Mouse (Mus musculus) heart, embryonic 11.5 days (tissue): Measurements from ENCODE around the gene Sfxn3. TPM values are rescaled to one million over a fixed set of nuclear protein-coding genes. Genes with fewer than 3 reads are reported as not detected.

Experiments
- ATAC-seq: fragments of 200-750 bp; cut with Nextera tagmentation; replicated peaks from 2 replicates; pipeline ENCODE4 v1.8.0; 2017; ENCODE audit warnings: moderate library complexity; ENCODE audit not compliant: insufficient number of reproducible peaks, low FRiP score, low TSS enrichment
- H3K27ac ChIP-seq: fragments of 300-500 bp; sonication (generic); 2 replicates; pipeline ENCODE4 v1.5.1; 2014; ENCODE audit warnings: mild to moderate bottlenecking, low read depth, low read length
- H3K27me3 ChIP-seq: fragments of 300-500 bp; sonication (generic); 2 replicates; pipeline ENCODE4 v1.6.1; 2014; ENCODE audit warnings: mild to moderate bottlenecking, low read length, mixed read lengths; ENCODE audit not compliant: control insufficient read depth, insufficient read depth
- H3K36me3 ChIP-seq: fragments of 300-500 bp; sonication (generic); 2 replicates; pipeline ENCODE4 v1.6.1; 2014; ENCODE audit warnings: mild to moderate bottlenecking, low read length, moderate library complexity, mixed read lengths; ENCODE audit not compliant: control insufficient read depth, insufficient read depth
- H3K4me1 ChIP-seq: fragments of 300-500 bp; sonication (generic); 2 replicates; pipeline ENCODE4 v1.6.1; 2014; ENCODE audit warnings: low read length; ENCODE audit not compliant: control insufficient read depth, insufficient read depth
- H3K4me2 ChIP-seq: fragments of 300-500 bp; sonication (generic); 2 replicates; pipeline ENCODE4 v1.6.1; 2014; ENCODE audit warnings: mild to moderate bottlenecking, moderate library complexity
- H3K4me3 ChIP-seq: fragments of 300-500 bp; sonication (generic); 2 replicates; pipeline ENCODE4 v1.5.1; 2014; ENCODE audit warnings: low read depth, low read length
- H3K9ac ChIP-seq: fragments of 300-500 bp; sonication (generic); 2 replicates; pipeline ENCODE4 v1.6.1; 2014; ENCODE audit warnings: mild to moderate bottlenecking, low read depth, low read length, moderate library complexity
- H3K9me3 ChIP-seq: fragments of 300-500 bp; sonication (generic); replicated peaks from 2 replicates; pipeline ENCODE4 v1.6.1; 2016; ENCODE audit warnings: low read length; ENCODE audit not compliant: control insufficient read depth
- WGBS: fragments of 180-500 bp; shearing (Covaris S2); extraction: QIAGEN DNeasy Blood & Tissue Kit; methylation state at CpG from one replicate; pipeline ENCODE4 v1.1.7; 2014; ENCODE audit not compliant: insufficient replicate concordance; 5-methylcytosine and 5-hydroxymethylcytosine counted together
- polyA plus RNA-seq: library from polyadenylated mRNA; unstranded; fragments of >200 nt; fragmentation: Nextera tagmentation; extraction: Ambion mirVana; gene quantifications from 2 replicates; pipeline ENCODE4 v1.2.1, GENCODE M21; 2014

The Sfxn3 gene
- polyA plus RNA-seq, 1 experiment from 2014 or later: 16.0 TPM

- ATAC-seq: peak; percentile 11; the same call in 1 of the 2 replicates
- Histone ChIP-seq H3K4me2 (peak overlapping the region; percentile 99), H3K27me3 (no peaks in the 10 kb centered on the region), H3K36me3 (peaks cover under 1% of the 10 kb centered on the region; the same call in 1 of the 2 replicates), H3K9ac (peak overlapping the region; percentile 96), H3K9me3 (no peaks in the 10 kb centered on the region), H3K27ac (peak overlapping the region; percentile 99), H3K4me1 (peaks cover 31% of the 10 kb centered on the region), H3K4me3 (peak overlapping the region; percentile 80)
- WGBS: under 1% methylated on average over 18 of the region's 18 CpGs
Measured at GRCm38 (mm10) chr19:45016341-45017215, 30.7 kb upstream of the Sfxn3 start.

- WGBS: under 1% methylated on average over 27 of the region's 27 CpGs
- peaks cover 31% of the 10 kb centered on the region for H3K4me1 ChIP-seq
- no peaks in the 10 kb centered on the region for H3K9me3 ChIP-seq
Measured at GRCm38 (mm10) chr19:45017216-45017771, 30.0 kb upstream of the Sfxn3 start.

GRCm38 (mm10) chr19:45017909-45018308 is 29.4 kb upstream of the Sfxn3 start:
- peak overlapping the region; percentile 99 for H3K4me2 ChIP-seq
- H3K9me3 ChIP-seq: no peaks in the 10 kb centered on the region
- WGBS: 1% methylated on average over 41 of the region's 48 CpGs
- H3K4me1 ChIP-seq: peaks cover 31% of the 10 kb centered on the region
- peak overlapping the region; percentile 80 for H3K4me3 ChIP-seq
- ATAC-seq: peak; percentile 78
- H3K9ac ChIP-seq: peak overlapping the region; percentile 96
- peaks cover 9% of the 10 kb centered on the region for H3K36me3 ChIP-seq
- no peaks in the 10 kb centered on the region for H3K27me3 ChIP-seq
- peak overlapping the region; percentile 99 for H3K27ac ChIP-seq

More at GRCm38 (mm10) chr19:45017216-45017771, 30.0 kb upstream of the Sfxn3 start:
- Histone ChIP-seq H3K4me2 (peak overlapping the region; percentile 99), H3K4me3 (peak overlapping the region; percentile 80), H3K36me3 (peaks cover 4% of the 10 kb centered on the region), H3K27ac (peak overlapping the region; percentile 99), H3K27me3 (no peaks in the 10 kb centered on the region), H3K9ac (peak overlapping the region; percentile 96)
- ATAC-seq: peak; percentile 29; the same call in 1 of the 2 replicates

- 3% methylated on average over 13 of the region's 13 CpGs for WGBS
- H3K36me3 ChIP-seq: peaks cover 9% of the 10 kb centered on the region
- H3K4me1 ChIP-seq: peaks cover 31% of the 10 kb centered on the region
- no peaks in the 10 kb centered on the region for H3K9me3 ChIP-seq
- H3K4me3 ChIP-seq: peak overlapping the region; percentile 80
- peak overlapping the region; percentile 99 for H3K27ac ChIP-seq
- H3K9ac ChIP-seq: peak overlapping the region; percentile 96
- no peak for ATAC-seq
- H3K4me2 ChIP-seq: peak overlapping the region; percentile 99
- no peaks in the 10 kb centered on the region for H3K27me3 ChIP-seq
Measured at GRCm38 (mm10) chr19:45018351-45018831, 28.9 kb upstream of the Sfxn3 start.

GRCm38 (mm10) chr19:45020348-45020747 is 27.0 kb upstream of the Sfxn3 start:
- Histone ChIP-seq H3K27me3 (no peaks in the 10 kb centered on the region), H3K9ac (no peak overlapping the region), H3K36me3 (peaks cover 24% of the 10 kb centered on the region), H3K4me3 (no peak overlapping the region), H3K4me2 (peak overlapping the region; percentile 29; the same call in 1 of the 2 replicates), H3K4me1 (peaks cover 27% of the 10 kb centered on the region), H3K9me3 (no peaks in the 10 kb centered on the region), H3K27ac (no peak overlapping the region; the same call in 1 of the 2 replicates)
- WGBS: 59% methylated on average over 6 of the region's 6 CpGs
- no peak for ATAC-seq

GRCm38 (mm10) chr19:45021362-45021761 is 25.9 kb upstream of the Sfxn3 start:
- Histone ChIP-seq H3K4me3 (no peak overlapping the region), H3K9ac (no peak overlapping the region), H3K27me3 (no peaks in the 10 kb centered on the region), H3K36me3 (peaks cover 31% of the 10 kb centered on the region), H3K4me1 (peaks cover 24% of the 10 kb centered on the region), H3K27ac (no peak overlapping the region), H3K9me3 (no peaks in the 10 kb centered on the region), H3K4me2 (no peak overlapping the region)
- 79% methylated on average over 15 of the region's 15 CpGs for WGBS
- ATAC-seq: no peak

- H3K27me3 ChIP-seq: no peaks in the 10 kb centered on the region
- no peak overlapping the region for H3K4me3 ChIP-seq
- 75% methylated on average over 11 of the region's 11 CpGs for WGBS
- no peak overlapping the region for H3K27ac ChIP-seq
- H3K9ac ChIP-seq: no peak overlapping the region
- peak; percentile 35; the same call in 1 of the 2 replicates for ATAC-seq
- H3K4me2 ChIP-seq: no peak overlapping the region
- H3K36me3 ChIP-seq: peaks cover 31% of the 10 kb centered on the region
- no peaks in the 10 kb centered on the region for H3K9me3 ChIP-seq
- H3K4me1 ChIP-seq: peaks cover 16% of the 10 kb centered on the region
Measured at GRCm38 (mm10) chr19:45023993-45024392, 23.3 kb upstream of the Sfxn3 start.

GRCm38 (mm10) chr19:45024775-45025174 is 22.5 kb upstream of the Sfxn3 start:
- H3K27ac ChIP-seq: no peak overlapping the region
- no peak overlapping the region for H3K9ac ChIP-seq
- H3K36me3 ChIP-seq: peaks cover 31% of the 10 kb centered on the region
- H3K27me3 ChIP-seq: no peaks in the 10 kb centered on the region
- no peak for ATAC-seq
- H3K4me1 ChIP-seq: peaks cover 11% of the 10 kb centered on the region
- H3K9me3 ChIP-seq: no peaks in the 10 kb centered on the region
- no peak overlapping the region for H3K4me3 ChIP-seq
- 88% methylated on average over 20 of the region's 20 CpGs for WGBS
- no peak overlapping the region for H3K4me2 ChIP-seq
